Mouse (Mus musculus): Measurements from ENCODE around the gene Zfp276. TPM values are rescaled to one million over a fixed set of nuclear protein-coding genes. Genes with fewer than 3 reads are reported as not detected.
"Not testable (repeated sequence)": the region's sequence is repeated elsewhere in the genome, so short reads cannot be mapped to it uniquely, and the experiment has no call there.

The Zfp276 gene
- 0.78 and 0.85 TPM in 2 replicates for polyA plus RNA-seq (2012)

DNA sequence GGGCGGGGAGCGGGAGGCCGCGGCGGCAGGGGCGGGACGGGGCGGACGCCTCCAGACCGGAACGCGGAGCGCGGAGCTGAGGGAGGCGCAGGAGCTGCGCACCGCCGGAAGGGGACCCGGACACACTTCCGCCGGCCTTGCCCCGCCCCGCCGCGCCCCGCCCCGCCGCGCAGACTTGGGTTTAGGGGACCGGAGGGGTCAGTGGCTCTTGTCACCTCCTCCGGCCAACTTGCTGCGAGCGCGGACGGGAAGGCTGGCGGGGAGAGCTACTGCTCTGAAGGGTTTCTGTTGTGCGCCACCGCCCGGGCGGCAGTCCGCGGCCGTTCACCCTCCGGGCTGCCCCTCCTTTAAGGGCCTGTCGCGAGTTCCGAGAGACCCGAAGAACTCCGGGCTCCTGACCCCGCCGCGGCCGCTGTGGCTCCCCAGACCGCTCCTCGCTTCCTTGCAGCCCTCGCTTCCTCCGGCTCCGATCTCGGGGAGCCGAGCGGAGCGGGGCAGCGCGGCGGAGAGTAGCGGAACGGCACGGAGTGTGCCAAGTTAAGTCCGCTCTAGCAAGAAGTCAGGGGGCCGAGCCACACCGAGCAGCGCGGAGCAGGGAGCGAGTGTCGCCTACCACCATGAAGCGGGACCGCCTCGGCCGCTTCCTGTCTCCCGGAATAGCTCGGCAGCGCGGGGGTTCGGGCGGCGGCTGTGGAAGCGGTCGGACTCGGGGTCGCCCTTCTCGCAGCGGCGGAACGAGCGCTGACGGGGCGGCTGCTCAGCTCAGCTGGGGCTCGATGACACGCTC, at the start of gene Zfp276, which contains the start of gene Vps9d1:
Zfp276 (plus strand) TSS at position 97 of the 787 bp plus-strand sequence.
Vps9d1 (minus strand) TSS at position 250 of the 787 bp plus-strand sequence.
- Histone ChIP-seq H3K4me3 (replicated peaks) (peak within 1 kb of the TSS; percentile 83), H3K27me3 (ENCODE audit: control insufficient read depth) (no peaks in the 10 kb centered on the region), H3K36me3 (ENCODE audit: control insufficient read depth) (peaks cover 54% of the 10 kb centered on the region), H3K9me3 (ENCODE audit: control insufficient read depth, low read length) (no peaks in the 10 kb centered on the region), H3K4me1 (ENCODE audit: control insufficient read depth) (peaks cover 40% of the 10 kb centered on the region)
- no peak for TF ChIP-seq GATA1 (IDR thresholded peaks at IDR 0.05; ENCODE audit: low read length)
- TF ChIP-seq TAL1 (IDR thresholded peaks at IDR 0.05; ENCODE audit: low read length): no peak

DNA sequence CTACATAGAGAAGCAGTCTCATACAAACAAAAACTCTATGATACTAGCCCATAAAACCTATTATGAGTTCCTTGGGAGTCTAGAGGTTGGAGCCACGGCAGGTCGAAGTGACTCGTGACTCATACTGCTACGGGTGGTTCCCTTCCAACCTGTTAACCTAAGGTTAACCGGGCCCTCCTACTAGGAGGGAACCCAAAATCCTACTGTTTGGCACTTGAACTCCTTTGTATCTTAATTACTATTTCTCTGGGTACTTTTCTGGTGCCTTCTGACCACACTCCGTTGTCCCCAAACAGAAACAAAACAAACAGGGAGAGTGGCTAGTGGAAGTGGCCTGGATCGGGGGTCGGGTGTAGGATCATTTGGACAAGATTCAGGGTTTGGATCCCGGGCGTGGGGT, 42.1 kb upstream of the Zfp276 start:
- Histone ChIP-seq H3K4me3 (replicated peaks) (peak overlapping the region; percentile 83), H3K4me1 (ENCODE audit: control insufficient read depth) (peaks cover 31% of the 10 kb centered on the region), H3K36me3 (ENCODE audit: control insufficient read depth) (peaks cover 43% of the 10 kb centered on the region), H3K9me3 (ENCODE audit: control insufficient read depth, low read length) (no peaks in the 10 kb centered on the region), H3K27me3 (ENCODE audit: control insufficient read depth) (peaks cover 17% of the 10 kb centered on the region)
- TF ChIP-seq GATA1 (IDR thresholded peaks at IDR 0.05; ENCODE audit: low read length): no peak
- no peak for TF ChIP-seq TAL1 (IDR thresholded peaks at IDR 0.05; ENCODE audit: low read length)

DNA sequence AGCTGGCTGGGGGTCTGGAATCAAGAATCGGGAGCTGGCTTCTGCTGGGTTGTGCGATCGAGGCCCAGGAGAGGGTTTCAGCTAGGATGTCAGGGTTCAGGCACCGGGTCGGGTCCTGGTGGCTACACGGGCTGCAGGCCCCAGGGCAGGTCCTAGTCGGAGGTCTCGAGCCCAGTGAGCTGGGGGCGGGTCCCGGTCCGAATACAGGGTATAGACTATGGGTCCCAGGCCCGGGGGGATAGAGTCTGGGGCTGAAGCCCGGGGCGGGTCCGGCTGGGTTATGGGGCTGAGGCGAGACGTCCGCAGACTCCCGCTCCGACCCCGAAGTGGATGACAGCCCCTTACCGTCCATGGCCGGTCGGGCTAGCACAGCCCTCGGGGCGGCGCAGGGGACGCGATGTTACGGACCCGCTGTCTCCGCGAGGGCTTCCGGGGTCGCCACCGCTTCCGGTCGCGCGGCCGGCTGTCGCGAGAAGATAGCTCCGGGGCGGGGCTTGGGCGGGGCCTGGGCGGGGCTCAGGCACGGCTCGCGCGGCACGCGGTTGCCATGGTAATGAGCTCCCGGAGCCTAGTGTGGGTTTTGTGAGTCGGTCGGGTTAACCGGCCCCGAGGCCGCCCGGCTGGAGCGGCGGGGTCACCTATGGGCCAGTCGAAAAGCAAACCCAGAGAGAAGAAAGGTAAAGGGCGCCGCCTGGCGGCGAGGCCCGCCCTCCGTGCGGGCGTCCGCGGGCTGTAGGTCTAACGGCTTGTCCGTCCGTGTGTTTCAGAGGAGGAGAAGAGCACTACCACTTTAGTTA, 41.5 kb upstream of the Zfp276 start, which contains the start of the genes Chmp1a and Spata33:
Chmp1a (minus strand) TSS at position 443 of the 797 bp plus-strand sequence.
Spata33 (plus strand) TSS at position 512 of the 797 bp plus-strand sequence.
- peaks cover 31% of the 10 kb centered on the region for H3K4me1 ChIP-seq (ENCODE audit: control insufficient read depth)
- peak within 1 kb of the TSS; percentile 83 for H3K4me3 ChIP-seq (replicated peaks)
- no peaks in the 10 kb centered on the region for H3K9me3 ChIP-seq (ENCODE audit: control insufficient read depth, low read length)
- H3K36me3 ChIP-seq (ENCODE audit: control insufficient read depth): peaks cover 36% of the 10 kb centered on the region
- H3K27me3 ChIP-seq (ENCODE audit: control insufficient read depth): peaks cover 17% of the 10 kb centered on the region
- TF ChIP-seq TAL1 (IDR thresholded peaks at IDR 0.05; ENCODE audit: low read length) (no peak), GATA1 (IDR thresholded peaks at IDR 0.05; ENCODE audit: low read length) (no peak)

DNA sequence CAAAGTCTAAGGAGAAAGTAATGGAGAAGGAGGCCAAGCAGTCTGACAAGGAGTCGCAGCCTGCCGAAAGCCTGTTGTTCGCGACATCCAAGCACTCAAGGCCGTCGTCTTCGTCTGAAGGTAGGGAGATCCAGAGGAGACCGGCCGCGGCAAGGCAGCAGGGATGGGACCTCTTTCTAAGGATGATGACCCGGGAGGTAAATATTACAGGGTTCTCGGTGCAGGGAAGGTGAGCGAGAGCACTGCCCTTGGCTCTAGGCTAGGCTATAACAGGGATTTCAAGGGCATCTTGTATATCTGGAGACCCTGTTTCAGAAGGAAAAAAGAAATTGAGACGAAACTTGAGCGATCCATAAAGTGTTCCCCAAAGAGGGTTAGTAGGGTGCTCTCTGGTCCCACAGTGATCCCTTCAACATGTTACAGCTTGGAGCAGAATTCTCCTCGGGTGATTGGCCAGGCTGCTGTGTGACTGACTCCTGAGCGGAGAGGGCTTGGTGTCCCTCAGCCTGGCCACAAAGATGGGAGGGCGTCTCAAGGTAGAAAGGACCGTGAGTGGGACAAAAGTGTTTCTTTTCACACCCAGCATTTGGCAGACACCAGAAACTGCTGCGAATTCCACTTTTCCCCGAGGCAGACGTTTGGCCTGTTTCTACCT, 40.8 kb upstream of the Zfp276 start:
- Histone ChIP-seq H3K4me1 (ENCODE audit: control insufficient read depth) (peaks cover 31% of the 10 kb centered on the region), H3K27me3 (ENCODE audit: control insufficient read depth) (peaks cover 17% of the 10 kb centered on the region), H3K4me3 (replicated peaks) (peak overlapping the region; percentile 83), H3K9me3 (ENCODE audit: control insufficient read depth, low read length) (no peaks in the 10 kb centered on the region), H3K36me3 (ENCODE audit: control insufficient read depth) (peaks cover 29% of the 10 kb centered on the region)
- TF ChIP-seq TAL1 (IDR thresholded peaks at IDR 0.05; ENCODE audit: low read length) (no peak), GATA1 (IDR thresholded peaks at IDR 0.05; ENCODE audit: low read length) (no peak)

DNA sequence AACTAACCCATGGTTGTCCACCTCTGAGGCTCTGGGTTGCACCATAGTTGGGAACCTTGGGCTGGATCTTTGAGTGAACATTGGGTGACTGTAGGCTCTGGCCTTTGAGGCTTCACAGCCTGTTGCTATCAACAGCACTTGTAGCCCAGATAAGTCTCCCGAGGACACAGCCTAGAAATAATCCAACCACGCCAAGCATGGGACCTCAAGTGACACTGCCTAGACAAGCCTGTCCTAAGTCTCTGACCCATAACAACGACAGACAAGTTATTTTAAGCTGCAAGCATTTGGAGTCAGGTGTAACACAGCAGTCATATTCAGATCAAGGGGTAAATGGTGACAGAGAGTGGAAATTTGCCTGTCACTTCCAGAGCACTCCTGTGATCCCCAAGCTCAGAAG, 38.6 kb upstream of the Zfp276 start:
- no peaks in the 10 kb centered on the region for H3K9me3 ChIP-seq (ENCODE audit: control insufficient read depth, low read length)
- peaks cover 7% of the 10 kb centered on the region for H3K36me3 ChIP-seq (ENCODE audit: control insufficient read depth)
- H3K4me3 ChIP-seq (replicated peaks): no peak overlapping the region
- H3K27me3 ChIP-seq (ENCODE audit: control insufficient read depth): peaks cover 17% of the 10 kb centered on the region
- H3K4me1 ChIP-seq (ENCODE audit: control insufficient read depth): peaks cover 31% of the 10 kb centered on the region
- TF ChIP-seq GATA1 (IDR thresholded peaks at IDR 0.05; ENCODE audit: low read length) (no peak), TAL1 (IDR thresholded peaks at IDR 0.05; ENCODE audit: low read length) (no peak)

DNA sequence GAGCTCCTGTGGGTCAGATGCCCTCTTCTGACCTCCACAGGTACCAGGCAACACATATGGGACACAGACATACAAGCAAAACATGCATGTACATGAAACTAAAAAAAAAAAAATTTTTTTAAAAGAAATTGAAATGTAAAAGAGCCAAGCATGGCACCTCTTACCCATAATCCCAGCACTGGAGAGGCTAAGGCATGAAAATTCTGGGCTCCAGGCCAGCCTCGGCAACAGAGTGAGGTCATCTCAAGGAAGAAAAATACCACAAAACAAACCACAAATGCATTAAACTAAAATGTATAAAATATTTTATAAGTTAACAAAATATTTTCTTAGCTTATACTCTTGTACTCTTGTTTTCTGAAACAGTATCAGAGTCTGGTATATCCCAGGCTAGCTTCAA, 33.1 kb upstream of the Zfp276 start:
- Histone ChIP-seq H3K27me3 (ENCODE audit: control insufficient read depth) (no peaks in the 10 kb centered on the region; the same call in none of the 2 replicates), H3K4me1 (ENCODE audit: control insufficient read depth) (peaks cover 21% of the 10 kb centered on the region), H3K4me3 (replicated peaks) (no peak overlapping the region), H3K36me3 (ENCODE audit: control insufficient read depth) (no peaks in the 10 kb centered on the region), H3K9me3 (ENCODE audit: control insufficient read depth, low read length) (no peaks in the 10 kb centered on the region)
- no peak for TF ChIP-seq TAL1 (IDR thresholded peaks at IDR 0.05; ENCODE audit: low read length)
- no peak for TF ChIP-seq GATA1 (IDR thresholded peaks at IDR 0.05; ENCODE audit: low read length)

DNA sequence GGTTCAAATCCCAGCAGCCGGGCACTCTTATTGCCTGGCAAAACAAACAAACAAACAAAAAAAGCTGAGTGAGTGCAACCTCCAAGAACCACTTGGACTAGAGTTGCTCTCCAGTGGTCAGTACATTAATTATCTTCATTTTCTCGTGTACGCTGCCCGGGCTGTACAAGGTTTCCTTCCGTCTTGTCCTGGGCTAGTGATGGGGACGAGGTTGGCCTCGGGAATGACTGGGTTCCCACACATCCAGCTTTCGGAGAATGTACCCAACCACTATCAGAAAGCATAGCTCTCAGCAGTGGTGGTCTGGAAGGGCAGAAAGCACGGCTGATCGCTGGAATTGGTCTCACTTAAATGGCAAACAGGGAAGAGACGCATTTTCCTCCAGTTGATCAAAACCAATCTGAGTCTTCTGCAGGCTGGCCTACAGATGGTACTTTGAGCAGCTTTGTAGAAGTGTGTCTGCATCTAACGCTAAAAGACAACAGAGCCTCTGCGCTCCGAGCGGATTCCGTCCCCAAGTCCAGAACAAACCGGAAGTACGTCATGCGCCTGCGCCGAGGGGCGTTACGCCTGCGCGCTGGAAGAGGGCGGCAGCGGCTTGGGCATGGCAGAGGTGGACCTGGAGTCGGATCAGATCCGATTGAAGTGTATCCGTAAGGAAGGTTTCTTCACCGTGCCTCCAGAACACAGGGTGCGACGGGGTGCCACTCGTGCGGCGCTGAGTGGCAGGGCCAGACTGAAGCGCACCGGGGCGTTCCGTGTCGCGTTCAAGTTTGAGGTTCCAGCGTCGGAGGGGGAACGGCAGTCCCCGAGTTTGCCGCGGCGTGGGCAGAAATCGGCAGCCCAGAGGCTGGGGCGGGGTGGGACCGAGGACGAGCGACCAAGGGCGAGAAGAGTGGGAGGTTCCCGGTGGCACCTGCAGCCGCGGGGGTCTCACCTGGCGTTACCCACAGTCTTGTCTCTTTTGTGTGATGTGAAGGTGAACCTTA, 29.4 kb upstream of the Zfp276 start, which contains the start of gene Cdk10:
Cdk10 (plus strand) TSS at position 565 of the 989 bp plus-strand sequence.
- Histone ChIP-seq H3K4me3 (replicated peaks) (peak within 1 kb of the TSS; percentile 66), H3K4me1 (ENCODE audit: control insufficient read depth) (peaks cover 24% of the 10 kb centered on the region), H3K9me3 (ENCODE audit: control insufficient read depth, low read length) (no peaks in the 10 kb centered on the region), H3K36me3 (ENCODE audit: control insufficient read depth) (peaks cover 21% of the 10 kb centered on the region), H3K27me3 (ENCODE audit: control insufficient read depth) (no peaks in the 10 kb centered on the region; the same call in 1 of the 2 replicates)
- TF ChIP-seq TAL1 (IDR thresholded peaks at IDR 0.05; ENCODE audit: low read length) (no peak), GATA1 (IDR thresholded peaks at IDR 0.05; ENCODE audit: low read length) (no peak)

DNA sequence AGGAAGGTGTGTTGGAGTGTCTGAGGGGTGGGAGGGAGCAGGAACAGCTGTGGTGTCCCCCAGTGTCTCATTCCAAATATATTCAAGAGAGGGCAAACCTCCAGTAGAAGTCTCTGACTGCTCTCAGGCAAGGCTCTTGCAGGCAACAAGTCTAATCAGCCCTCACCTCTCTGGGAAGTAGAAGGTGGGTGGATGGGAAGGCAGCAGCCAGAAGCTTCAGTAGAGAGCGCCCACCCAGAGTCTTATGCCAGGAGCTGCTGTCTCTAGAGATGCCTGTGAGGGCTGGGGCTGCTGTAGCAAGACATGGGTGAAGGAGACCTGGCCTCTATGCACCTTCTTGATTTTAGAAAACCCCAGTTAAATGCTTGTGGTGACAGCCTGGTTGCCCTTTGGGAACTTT, 25.6 kb upstream of the Zfp276 start:
- peaks cover 23% of the 10 kb centered on the region for H3K4me1 ChIP-seq (ENCODE audit: control insufficient read depth)
- peaks cover 27% of the 10 kb centered on the region for H3K36me3 ChIP-seq (ENCODE audit: control insufficient read depth)
- no peak for TF ChIP-seq GATA1 (IDR thresholded peaks at IDR 0.05; ENCODE audit: low read length)
- TF ChIP-seq TAL1 (IDR thresholded peaks at IDR 0.05; ENCODE audit: low read length): no peak
- no peaks in the 10 kb centered on the region for H3K9me3 ChIP-seq (ENCODE audit: control insufficient read depth, low read length)
- H3K27me3 ChIP-seq (ENCODE audit: control insufficient read depth): peaks cover 3% of the 10 kb centered on the region
- H3K4me3 ChIP-seq (replicated peaks): no peak overlapping the region

DNA sequence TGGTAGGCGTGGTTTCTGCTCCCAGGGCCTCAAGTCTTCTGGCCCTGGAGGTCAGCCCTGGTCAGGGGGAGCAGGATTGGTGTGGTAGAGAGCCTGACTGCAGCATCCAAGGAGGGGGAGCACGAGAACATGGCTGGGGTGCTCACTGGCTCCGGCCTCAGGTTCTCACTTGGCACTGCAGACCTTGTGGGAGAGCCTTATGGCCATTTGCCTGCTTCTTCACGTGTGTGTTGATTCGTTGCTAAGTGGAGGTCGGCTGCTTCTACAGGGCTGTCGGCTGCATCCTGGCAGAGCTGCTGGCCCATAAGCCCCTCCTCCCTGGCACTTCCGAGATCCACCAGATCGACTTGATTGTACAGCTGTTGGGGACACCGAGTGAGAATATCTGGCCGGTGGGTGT, 23.7 kb upstream of the Zfp276 start:
- Histone ChIP-seq H3K36me3 (ENCODE audit: control insufficient read depth) (peaks cover 27% of the 10 kb centered on the region), H3K4me1 (ENCODE audit: control insufficient read depth) (peaks cover 15% of the 10 kb centered on the region), H3K27me3 (ENCODE audit: control insufficient read depth) (peaks cover 22% of the 10 kb centered on the region)
- H3K9me3 ChIP-seq (ENCODE audit: control insufficient read depth, low read length); H3K4me3 ChIP-seq (replicated peaks): not testable (repeated sequence)

All from erythroblast, embryonic 14.5 days (primary cell).